Mouse (Mus musculus) stomach, postnatal 0 days (tissue): ENCODE measurements at regions not wholly inside any gene's neighbourhood (a gene's known extent, or its start where the extent isn't known, plus 50 kb on each side); places are given as distances from the start of the nearest gene placed in this dataset.

Source experiments
- ATAC-seq: fragments of 200-750 bp; cut with Nextera tagmentation; 2 replicates; pipeline ENCODE4 v1.8.0; 2017; ENCODE audit not compliant: low FRiP score, low TSS enrichment
- DNase-seq: peaks from one replicate; pipeline ENCODE4 v3.0.0-alpha.2; 2016; ENCODE audit warnings: low spot score
- H3K27ac ChIP-seq: fragments of 300-500 bp; sonication (generic); replicated peaks from 2 replicates; pipeline ENCODE4 v1.5.1; 2014; ENCODE audit warnings: mild to moderate bottlenecking, control low read depth
- H3K27me3 ChIP-seq: fragments of 300-500 bp; sonication (generic); 2 replicates; pipeline ENCODE4 v1.6.1; 2014; ENCODE audit warnings: low read length; ENCODE audit not compliant: control insufficient read depth, insufficient read depth
- H3K36me3 ChIP-seq: fragments of 300-500 bp; sonication (generic); 2 replicates; pipeline ENCODE4 v1.6.1; 2014; ENCODE audit warnings: low read length, mixed read lengths; ENCODE audit not compliant: control insufficient read depth, insufficient read depth
- H3K4me1 ChIP-seq: fragments of 300-500 bp; sonication (generic); replicated peaks from 2 replicates; pipeline ENCODE4 v1.6.1; 2014; ENCODE audit warnings: antibody characterized with exemption; ENCODE audit not compliant: control insufficient read depth, insufficient read depth
- H3K4me2 ChIP-seq: fragments of 300-500 bp; sonication (generic); replicated peaks from 2 replicates; pipeline ENCODE4 v1.6.1; 2014; ENCODE audit warnings: low read depth, mild to moderate bottlenecking, control low read depth, moderate library complexity
- H3K4me3 ChIP-seq: fragments of 300-500 bp; sonication (generic); 2 replicates; pipeline ENCODE4 v1.5.1; 2014; ENCODE audit warnings: low read depth, low read length, control low read depth
- H3K9ac ChIP-seq: fragments of 300-500 bp; sonication (generic); 2 replicates; pipeline ENCODE4 v1.6.1; 2014; ENCODE audit warnings: mild to moderate bottlenecking, low read length, control low read depth, mixed read lengths
- H3K9me3 ChIP-seq: fragments of 300-500 bp; sonication (generic); 2 replicates; pipeline ENCODE4 v1.6.1; 2016; ENCODE audit warnings: low read length; ENCODE audit not compliant: control insufficient read depth
- CTCF ChIP-seq: IDR thresholded peaks from 2 replicates; pipeline ENCODE4 v1.5.1; 2016; ENCODE audit warnings: antibody characterized with exemption, low read depth, mild to moderate bottlenecking, moderate library complexity
- EP300 ChIP-seq: optimal IDR thresholded peaks from 2 replicates; pipeline ENCODE3; 2016; ENCODE audit warnings: antibody characterized with exemption
- WGBS: fragments of 180-500 bp; shearing (Covaris S2); extraction: QIAGEN DNeasy Blood & Tissue Kit; methylation state at CpG from one replicate; pipeline ENCODE4 v1.1.7; 2014; 5-methylcytosine and 5-hydroxymethylcytosine counted together

GRCm38 (mm10) chr5:126703516-126704282 lies 537.9 kb upstream of the Tmem132c start:
- Histone ChIP-seq H3K4me3 (no peak overlapping the region), H3K27me3 (no peaks in the 10 kb centered on the region), H3K4me2 (no peak overlapping the region), H3K9ac (no peak overlapping the region), H3K27ac (no peak overlapping the region), H3K4me1 (no peaks in the 10 kb centered on the region), H3K9me3 (no peaks in the 10 kb centered on the region), H3K36me3 (no peaks in the 10 kb centered on the region)
- 77% methylated on average over 8 of the region's 8 CpGs for WGBS
- ATAC-seq (no peak), DNase-seq (no peak)
- TF ChIP-seq CTCF: no peak
- no peak for TF ChIP-seq EP300

GRCm38 (mm10) chr5:126705871-126706270 lies 535.7 kb upstream of the Tmem132c start:
- 56% methylated on average over 11 of the region's 11 CpGs for whole genome bisulfite sequencing
- H3K27me3 ChIP-seq: no peaks in the 10 kb centered on the region

GRCm38 (mm10) chr5:126706701-126707100 lies 534.9 kb upstream of the Tmem132c start:
- 72% methylated on average over 4 of the region's 4 CpGs for WGBS
- TF ChIP-seq CTCF: no peak
- TF ChIP-seq EP300: no peak
- no peak overlapping the region for H3K4me2 ChIP-seq
- no peak overlapping the region for H3K4me3 ChIP-seq
- no peak for ATAC-seq
- no peak overlapping the region for H3K9ac ChIP-seq
- H3K27me3 ChIP-seq: no peaks in the 10 kb centered on the region
- no peak for DNase-seq
- no peak overlapping the region for H3K27ac ChIP-seq
- no peaks in the 10 kb centered on the region for H3K36me3 ChIP-seq
- H3K9me3 ChIP-seq: no peaks in the 10 kb centered on the region
- no peaks in the 10 kb centered on the region for H3K4me1 ChIP-seq

More at GRCm38 (mm10) chr5:126705871-126706270, 535.7 kb upstream of the Tmem132c start:
- H3K36me3 ChIP-seq: no peaks in the 10 kb centered on the region
- H3K9ac ChIP-seq: no peak overlapping the region
- TF ChIP-seq EP300 (no peak), CTCF (no peak)
- no peak overlapping the region for H3K4me3 ChIP-seq
- ATAC-seq (no peak), DNase-seq (no peak)
- H3K4me1 ChIP-seq: no peaks in the 10 kb centered on the region
- H3K9me3 ChIP-seq: no peaks in the 10 kb centered on the region
- no peak overlapping the region for H3K4me2 ChIP-seq
- no peak overlapping the region for H3K27ac ChIP-seq

- no peak for DNase-seq
- Histone ChIP-seq H3K9ac (no peak overlapping the region), H3K27me3 (no peaks in the 10 kb centered on the region), H3K4me2 (no peak overlapping the region), H3K4me1 (no peaks in the 10 kb centered on the region), H3K4me3 (no peak overlapping the region), H3K9me3 (no peaks in the 10 kb centered on the region), H3K36me3 (no peaks in the 10 kb centered on the region), H3K27ac (no peak overlapping the region)
- WGBS: 44% methylated on average over 6 of the region's 6 CpGs
- TF ChIP-seq CTCF: no peak
- no peak for TF ChIP-seq EP300
- ATAC-seq: no peak
These were observed 526.9 kb upstream of the Tmem132c start for GRCm38 (mm10) chr5:126714672-126715071.

- Histone ChIP-seq H3K9me3 (no peaks in the 10 kb centered on the region), H3K4me3 (no peak overlapping the region), H3K36me3 (no peaks in the 10 kb centered on the region), H3K9ac (no peak overlapping the region), H3K4me2 (no peak overlapping the region), H3K27ac (no peak overlapping the region), H3K27me3 (no peaks in the 10 kb centered on the region), H3K4me1 (no peaks in the 10 kb centered on the region)
- ATAC-seq (no peak), DNase-seq (no peak)
- 93% methylated on average over 2 of the region's 2 CpGs for WGBS
- TF ChIP-seq CTCF (no peak), EP300 (no peak)
These were observed 523.2 kb upstream of the Tmem132c start for GRCm38 (mm10) chr5:126718421-126718820.

- H3K4me2 ChIP-seq: no peak overlapping the region
- H3K27me3 ChIP-seq: no peaks in the 10 kb centered on the region
- 80% methylated on average over 2 of the region's 2 CpGs for whole genome bisulfite sequencing
- H3K36me3 ChIP-seq: no peaks in the 10 kb centered on the region
- no peak overlapping the region for H3K4me3 ChIP-seq
- H3K27ac ChIP-seq: no peak overlapping the region
- no peak overlapping the region for H3K9ac ChIP-seq
- TF ChIP-seq CTCF: no peak
- no peak for TF ChIP-seq EP300
- ATAC-seq (no peak), DNase-seq (no peak)
- H3K9me3 ChIP-seq: no peaks in the 10 kb centered on the region
- H3K4me1 ChIP-seq: no peaks in the 10 kb centered on the region
These were observed 520.3 kb upstream of the Tmem132c start for GRCm38 (mm10) chr5:126721300-126721699.
